Mouse (Mus musculus) kidney, adult 2 months (tissue): Measurements from ENCODE around the gene Asb1. TPM values are rescaled to one million over a fixed set of nuclear protein-coding genes. Genes with fewer than 3 reads are reported as not detected.

Experiments
- DNase-seq: peaks from one replicate; pipeline ENCODE4 v3.0.0; 2021
- H3K27ac ChIP-seq: fragments of 200-500 bp; 2 replicates; pipeline ENCODE4 v1.5.1; 2012; ENCODE audit warnings: low read depth, low read length, control low read depth, inconsistent platforms; ENCODE audit not compliant: insufficient read depth
- H3K27me3 ChIP-seq: fragments of 200-500 bp; replicated peaks from 2 replicates; pipeline ENCODE4 v1.6.1; 2012; ENCODE audit warnings: mild to moderate bottlenecking, moderate library complexity, low read length, inconsistent platforms; ENCODE audit not compliant: control insufficient read depth, insufficient read depth
- H3K36me3 ChIP-seq: fragments of 200-500 bp; 2 replicates; pipeline ENCODE4 v1.6.1; 2012; ENCODE audit warnings: mild to moderate bottlenecking, moderate library complexity, low read length, inconsistent platforms; ENCODE audit not compliant: control insufficient read depth, insufficient read depth
- H3K4me1 ChIP-seq: fragments of 200-500 bp; 2 replicates; pipeline ENCODE4 v1.6.1; 2011; ENCODE audit warnings: low read length; ENCODE audit not compliant: control insufficient read depth, insufficient read depth
- H3K4me3 ChIP-seq: fragments of 200-500 bp; 2 replicates; pipeline ENCODE4 v1.5.1; 2011; ENCODE audit warnings: mild to moderate bottlenecking, low read depth, low read length, control low read depth; ENCODE audit not compliant: insufficient read depth
- CTCF ChIP-seq: fragments of 200-500 bp; conservative IDR thresholded peaks from 2 replicates; pipeline ENCODE4 v1.5.1; 2011; ENCODE audit warnings: low read depth, mild to moderate bottlenecking, control low read depth, low read length, moderate library complexity, mixed read lengths; ENCODE audit not compliant: insufficient read depth, insufficient read length
- POLR2A ChIP-seq: fragments of 200-500 bp; IDR thresholded peaks from one replicate; pipeline ENCODE4 v1.6.1; 2011; ENCODE audit warnings: low read depth, low read length, control low read depth
- WGBS: fragments of 180-500 bp; shearing (Covaris S2); methylation state at CpG from one replicate; pipeline ENCODE4 v1.1.7; 2018; 5-methylcytosine and 5-hydroxymethylcytosine counted together
- polyA plus RNA-seq: library from polyadenylated mRNA; depleted of rRNA; stranded (reverse); fragments of >200 nt; gene quantifications from 2 replicates; pipeline ENCODE4 v1.2.3, GENCODE M21; 2012

Gene Asb1
- polyA plus RNA-seq, 1 experiment = 7.6 TPM

DNA sequence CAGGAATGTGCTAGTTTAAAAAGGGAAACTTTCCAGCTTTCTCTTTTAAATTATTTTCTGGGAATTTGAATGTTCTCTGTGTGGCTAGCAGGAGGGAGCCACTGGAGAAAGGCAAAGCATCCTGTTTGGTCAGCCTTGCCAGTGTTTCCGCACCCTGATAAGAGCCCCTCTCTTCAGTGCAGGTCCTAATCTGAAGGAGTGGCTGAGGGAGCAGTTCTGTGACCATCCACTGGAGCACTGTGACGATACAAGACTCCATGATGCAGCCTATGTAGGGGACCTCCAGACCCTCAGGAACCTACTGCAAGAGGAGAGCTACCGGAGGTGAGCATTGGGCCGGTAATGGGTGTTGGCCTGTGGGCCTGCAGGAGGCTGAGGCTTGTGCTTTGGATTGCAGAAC, 3.6 kb downstream of the Asb1 start:
- Histone ChIP-seq H3K27me3 (no peaks in the 10 kb centered on the region), H3K4me1 (peaks cover 8% of the 10 kb centered on the region; the same call in 1 of the 2 replicates), H3K4me3 (no peak overlapping the region), H3K36me3 (0 out of 2 replicates have a peak, but pooled peaks cover 1% of the 10 kb centered on the region), H3K27ac (no peak overlapping the region)
- TF ChIP-seq CTCF (no peak), POLR2A (no peak)
- no peak for DNase-seq
- 91% methylated on average over 4 of the region's 4 CpGs for WGBS

DNA sequence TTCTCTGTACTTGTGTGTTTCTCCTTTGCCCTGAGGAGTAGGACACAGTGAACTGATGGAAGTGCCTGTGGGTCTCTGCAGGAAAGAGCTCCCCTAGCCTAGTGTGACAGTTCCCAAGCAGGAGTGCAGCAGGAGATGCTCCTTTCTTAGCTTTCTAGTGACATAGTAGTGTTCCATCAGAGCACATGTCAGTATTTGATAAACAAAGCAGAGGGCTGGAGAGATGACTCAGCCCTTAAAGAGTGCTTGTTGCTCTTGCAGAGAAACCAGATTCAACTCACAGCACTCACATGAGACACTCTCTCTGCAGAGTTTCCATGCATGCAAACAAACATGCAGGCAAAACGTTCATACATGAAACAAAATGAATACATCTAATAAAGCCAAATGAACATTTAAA, 4.9 kb downstream of the Asb1 start:
- H3K27me3 ChIP-seq = no peaks in the 10 kb centered on the region
- 0 out of 2 replicates have a peak, but pooled peaks cover 1% of the 10 kb centered on the region for H3K36me3 ChIP-seq
- TF ChIP-seq CTCF = no peak
- DNase-seq = no peak
- H3K27ac ChIP-seq = no peak overlapping the region
- H3K4me3 ChIP-seq = no peak overlapping the region
- H3K4me1 ChIP-seq = no peaks in the 10 kb centered on the region; the same call in 1 of the 2 replicates
- 89% methylated on average over 1 of the region's 1 CpGs for whole genome bisulfite sequencing

DNA sequence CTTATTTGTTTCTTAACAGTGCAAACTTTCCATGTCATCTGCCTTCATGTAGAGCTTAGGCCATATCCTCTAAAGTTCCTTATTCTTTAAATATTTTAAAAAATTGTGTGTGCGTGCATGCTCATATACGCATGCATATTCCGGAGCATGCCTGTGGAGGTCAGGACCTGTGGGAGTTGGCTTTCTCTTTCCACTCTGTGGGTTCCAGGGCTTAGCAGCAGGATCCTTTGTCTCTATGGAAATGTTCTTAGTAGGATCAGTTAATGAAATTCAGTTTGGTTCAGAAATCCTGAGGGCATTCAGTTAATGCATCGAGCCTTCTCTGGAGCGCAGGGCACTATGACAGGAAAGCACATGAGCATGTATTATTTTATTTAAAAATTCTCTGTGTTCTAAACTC, 7.2 kb downstream of the Asb1 start:
- Histone ChIP-seq H3K36me3 (0 out of 2 replicates have a peak, but pooled peaks cover 1% of the 10 kb centered on the region), H3K4me1 (no peaks in the 10 kb centered on the region), H3K27ac (no peak overlapping the region), H3K27me3 (no peaks in the 10 kb centered on the region), H3K4me3 (no peak overlapping the region)
- 94% methylated on average over 5 of the region's 5 CpGs for WGBS
- TF ChIP-seq POLR2A = no peak
- TF ChIP-seq CTCF = no peak
- DNase-seq = no peak

DNA sequence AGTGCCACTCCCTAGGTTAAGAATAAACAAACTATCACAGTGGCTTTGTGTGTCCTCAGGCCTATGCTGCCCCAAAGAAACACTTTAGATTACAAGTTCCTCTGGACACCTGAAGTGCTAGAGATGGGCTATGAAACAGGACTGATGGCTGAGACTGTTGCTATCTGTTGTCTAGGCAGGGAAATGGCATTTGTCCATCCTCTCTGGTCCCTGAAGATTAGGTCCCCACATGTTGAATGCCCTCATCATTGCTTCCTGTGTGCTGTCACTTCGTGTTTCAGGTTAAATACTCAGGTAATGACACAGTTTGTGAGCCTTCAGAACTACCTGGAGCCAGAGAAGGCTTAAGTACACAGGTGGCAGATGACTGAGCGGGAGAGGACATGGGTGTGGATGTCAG, 8.7 kb downstream of the Asb1 start:
- Histone ChIP-seq H3K36me3 (0 out of 2 replicates have a peak, but pooled peaks cover 1% of the 10 kb centered on the region), H3K27me3 (no peaks in the 10 kb centered on the region), H3K27ac (no peak overlapping the region), H3K4me1 (no peaks in the 10 kb centered on the region), H3K4me3 (no peak overlapping the region)
- TF ChIP-seq POLR2A (no peak), CTCF (no peak)
- no peak for DNase-seq
- WGBS = 80% methylated on average over 2 of the region's 2 CpGs

DNA sequence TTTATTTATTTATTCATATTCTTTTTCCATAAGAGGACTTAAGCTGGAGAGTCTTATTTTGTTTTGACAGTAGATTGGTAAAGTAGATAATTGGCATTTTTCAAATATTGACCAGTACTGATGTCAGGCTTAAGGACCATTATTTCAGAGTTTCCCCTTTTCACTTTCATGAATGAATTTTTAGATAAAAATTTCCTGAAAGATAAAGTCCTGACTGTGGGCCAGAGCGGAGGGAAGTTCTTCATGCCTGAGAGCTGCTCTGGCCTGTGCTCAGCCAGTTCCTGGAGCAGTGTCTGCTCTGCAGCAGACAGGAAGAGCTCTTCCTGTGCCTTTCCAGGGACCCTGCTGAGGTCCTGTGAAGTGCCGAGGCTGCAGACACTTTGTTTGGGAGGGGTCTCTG, 16.8 kb downstream of the Asb1 start:
- DNase-seq = no peak
- Histone ChIP-seq H3K27me3 (no peaks in the 10 kb centered on the region), H3K4me1 (no peaks in the 10 kb centered on the region), H3K4me3 (no peak overlapping the region), H3K36me3 (no peaks in the 10 kb centered on the region), H3K27ac (no peak overlapping the region)
- 68% methylated on average over 2 of the region's 2 CpGs for WGBS
- TF ChIP-seq POLR2A = no peak
- TF ChIP-seq CTCF = no peak

DNA sequence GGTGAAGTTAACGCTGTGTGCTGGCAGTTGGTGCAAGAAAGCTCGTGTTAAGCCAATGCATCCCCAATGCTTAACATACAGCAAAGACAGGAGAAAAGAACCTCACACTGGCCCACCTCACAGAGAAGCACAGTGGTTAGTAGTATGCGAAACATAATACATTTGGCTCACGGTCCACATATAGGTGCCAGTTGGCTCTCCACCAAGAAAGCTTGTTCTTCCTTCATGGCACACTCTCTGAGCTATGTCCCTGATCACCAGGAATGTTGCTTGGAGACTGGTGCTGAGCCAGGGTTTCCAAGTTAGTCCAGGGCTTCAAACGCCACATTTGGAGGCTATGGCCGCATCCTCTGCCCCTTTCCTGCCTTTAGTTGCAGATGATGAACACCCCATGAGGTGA, 20.9 kb downstream of the Asb1 start:
- no peaks in the 10 kb centered on the region for H3K36me3 ChIP-seq
- H3K27me3 ChIP-seq = no peaks in the 10 kb centered on the region
- no peaks in the 10 kb centered on the region for H3K4me1 ChIP-seq
- H3K27ac ChIP-seq = no peak overlapping the region
- no peak for DNase-seq
- 76% methylated on average over 6 of the region's 6 CpGs for WGBS
- TF ChIP-seq CTCF (no peak), POLR2A (no peak)
- no peak overlapping the region for H3K4me3 ChIP-seq

DNA sequence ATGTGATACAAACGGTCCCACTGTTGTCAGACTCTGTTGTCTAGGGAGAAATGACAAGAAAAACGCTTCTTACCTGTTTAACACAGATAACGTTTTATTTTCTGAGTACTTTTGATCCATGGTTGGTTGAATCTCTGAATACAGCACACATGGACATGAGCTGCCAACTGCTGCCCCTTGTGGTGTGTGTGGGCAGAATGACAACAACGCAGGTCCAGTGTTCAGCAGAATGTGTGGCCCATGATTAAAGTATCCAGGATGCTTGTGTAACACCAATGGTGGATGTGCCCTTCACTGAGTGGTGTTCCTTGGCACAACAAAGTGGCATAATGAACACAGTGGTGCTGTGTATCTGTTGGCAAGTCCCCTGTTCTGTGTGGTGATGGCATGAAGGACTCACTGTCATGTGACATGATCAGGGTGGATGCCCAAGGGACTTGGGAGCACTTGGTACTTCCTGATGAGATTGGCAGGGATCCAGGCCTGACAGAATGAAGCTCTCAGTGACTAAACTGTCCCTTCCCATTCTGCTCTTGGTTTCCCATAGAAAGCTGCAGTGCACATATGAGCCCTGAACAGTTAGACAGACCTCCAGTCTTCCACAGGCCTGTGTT, 22.7 kb downstream of the Asb1 start:
- Histone ChIP-seq H3K4me3 (no peak overlapping the region), H3K27ac (no peak overlapping the region), H3K36me3 (no peaks in the 10 kb centered on the region), H3K27me3 (no peaks in the 10 kb centered on the region), H3K4me1 (no peaks in the 10 kb centered on the region)
- no peak for DNase-seq
- 79% methylated on average over 4 of the region's 4 CpGs for WGBS
- TF ChIP-seq CTCF = no peak; the same call in 1 of the 2 replicates
- TF ChIP-seq POLR2A = no peak
